Mouse (Mus musculus) ovary, adult 18-20 months (tissue): ENCODE data around the gene Snx14.
"Not testable (repeated sequence)": the region's sequence is repeated elsewhere in the genome, so short reads cannot be mapped to it uniquely, and the experiment has no call there.

Experiments
- DNase-seq: peaks from one replicate; pipeline ENCODE4 v3.0.0; 2022; ENCODE audit warnings: low spot score, mixed read lengths

The Snx14 gene

GRCm38 (mm10) chr9:88438555-88439237 is at the start of gene Snx14:
TSS of gene Snx14 (minus strand) at chr9:88438958.
- DNase-seq = peak; percentile 96

GRCm38 (mm10) chr9:88484531-88484930 is 45.8 kb upstream of the Snx14 start:
- DNase-seq = peak; percentile 30

- no peak for DNase-seq
Observed at GRCm38 (mm10) chr9:88482829-88483396, 44.2 kb upstream of the Snx14 start.

GRCm38 (mm10) chr9:88482230-88482828 is 43.6 kb upstream of the Snx14 start, which contains the start of gene Syncrip:
TSS of gene Syncrip (minus strand) at chr9:88482574.
- peak; percentile 93 for DNase-seq

GRCm38 (mm10) chr9:88481791-88482160 is 43.0 kb upstream of the Snx14 start:
- DNase-seq = peak; percentile 9

GRCm38 (mm10) chr9:88481061-88481790 is 42.5 kb upstream of the Snx14 start:
- peak; percentile 15 for DNase-seq

- DNase-seq = no peak
Observed at GRCm38 (mm10) chr9:88480120-88480519, 41.4 kb upstream of the Snx14 start.

GRCm38 (mm10) chr9:88476138-88476537 is 37.4 kb upstream of the Snx14 start:
- DNase-seq = no peak

- DNase-seq = not testable (repeated sequence)
Observed at GRCm38 (mm10) chr9:88461017-88461416, 22.3 kb upstream of the Snx14 start.

GRCm38 (mm10) chr9:88439991-88440390 is 1.2 kb upstream of the Snx14 start:
- no peak for DNase-seq

GRCm38 (mm10) chr9:88439238-88439600 is 461 bp upstream of the Snx14 start:
- no peak for DNase-seq

- DNase-seq = no peak
Observed at GRCm38 (mm10) chr9:88438237-88438554, 562 bp downstream of the Snx14 start.

GRCm38 (mm10) chr9:88437342-88438236 is 1.2 kb downstream of the Snx14 start:
- no peak for DNase-seq

GRCm38 (mm10) chr9:88424356-88424755 is 14.4 kb downstream of the Snx14 start:
- no peak for DNase-seq

- no peak for DNase-seq
Observed at GRCm38 (mm10) chr9:88422428-88422827, 16.3 kb downstream of the Snx14 start.

- no peak for DNase-seq
Observed at GRCm38 (mm10) chr9:88416752-88417151, 22.0 kb downstream of the Snx14 start.

- DNase-seq = no peak
Observed at GRCm38 (mm10) chr9:88409978-88410377, 28.8 kb downstream of the Snx14 start.

- no peak for DNase-seq
Observed at GRCm38 (mm10) chr9:88404515-88404914, 34.2 kb downstream of the Snx14 start.

- no peak for DNase-seq
Observed at GRCm38 (mm10) chr9:88404088-88404487, 34.7 kb downstream of the Snx14 start.

GRCm38 (mm10) chr9:88398461-88398860 is 40.3 kb downstream of the Snx14 start:
- DNase-seq = no peak

- no peak for DNase-seq
Observed at GRCm38 (mm10) chr9:88394852-88395251, 43.9 kb downstream of the Snx14 start.

- no peak for DNase-seq
Observed at GRCm38 (mm10) chr9:88388826-88389225, 49.9 kb downstream of the Snx14 start.
